Mouse (Mus musculus) heart, embryonic 12.5 days (tissue): Measurements from ENCODE around the gene Scd4. TPM values are rescaled to one million over a fixed set of nuclear protein-coding genes. Genes with fewer than 3 reads are reported as not detected.

Source experiments
- ATAC-seq: fragments of 200-750 bp; cut with Nextera tagmentation; 2 replicates; pipeline ENCODE4 v1.8.0; 2017; ENCODE audit warnings: moderate TSS enrichment, moderate library complexity; ENCODE audit not compliant: insufficient number of reproducible peaks, low FRiP score
- H3K27ac ChIP-seq: fragments of 300-500 bp; sonication (generic); 2 replicates; pipeline ENCODE4 v1.5.1; 2016; ENCODE audit warnings: mild to moderate bottlenecking, moderate library complexity; ENCODE audit not compliant: poor library complexity, severe bottlenecking
- H3K27me3 ChIP-seq: fragments of 300-500 bp; sonication (generic); replicated peaks from 2 replicates; pipeline ENCODE4 v1.6.1; 2016; ENCODE audit warnings: mild to moderate bottlenecking, moderate library complexity
- H3K36me3 ChIP-seq: fragments of 300-500 bp; sonication (generic); 2 replicates; pipeline ENCODE4 v1.6.1; 2016; ENCODE audit warnings: mild to moderate bottlenecking, moderate library complexity
- H3K4me1 ChIP-seq: fragments of 300-500 bp; sonication (generic); replicated peaks from 2 replicates; pipeline ENCODE4 v1.6.1; 2016; ENCODE audit warnings: mild to moderate bottlenecking
- H3K4me2 ChIP-seq: fragments of 300-500 bp; sonication (generic); 2 replicates; pipeline ENCODE4 v1.6.1; 2016; ENCODE audit warnings: mild to moderate bottlenecking, moderate library complexity
- H3K4me3 ChIP-seq: fragments of 300-500 bp; sonication (generic); 2 replicates; pipeline ENCODE4 v1.5.1; 2016; ENCODE audit warnings: mild to moderate bottlenecking
- H3K9ac ChIP-seq: fragments of 300-500 bp; sonication (generic); 2 replicates; pipeline ENCODE4 v1.6.1; 2016; ENCODE audit warnings: mild to moderate bottlenecking, moderate library complexity
- H3K9me3 ChIP-seq: fragments of 300-500 bp; sonication (generic); replicated peaks from 2 replicates; pipeline ENCODE4 v1.6.1; 2016; ENCODE audit warnings: mild to moderate bottlenecking, moderate library complexity
- WGBS: fragments of 180-500 bp; shearing (Covaris S2); methylation state at CpG from one replicate; pipeline ENCODE4 v1.1.7; 2016; 5-methylcytosine and 5-hydroxymethylcytosine counted together
- microRNA-seq: library from miRNA; unstranded; fragments of <30 nt; microRNA quantifications from one replicate; pipeline ENCODE4, GENCODE M21; 2017
- polyA plus RNA-seq: library from polyadenylated mRNA; unstranded; fragments of >200 nt; fragmentation: Nextera tagmentation; extraction: Ambion mirVana; gene quantifications from 2 replicates; pipeline ENCODE4 v1.2.1, GENCODE M21; 2016

Gene Scd4
- polyA plus RNA-seq, 1 experiment from 2014 or later, result 0.29 TPM

- Histone ChIP-seq H3K4me3 (no peak overlapping the region), H3K27ac (no peak overlapping the region), H3K4me2 (no peak overlapping the region), H3K4me1 (no peaks in the 10 kb centered on the region), H3K9me3 (no peaks in the 10 kb centered on the region), H3K27me3 (no peaks in the 10 kb centered on the region), H3K9ac (no peak overlapping the region), H3K36me3 (no peaks in the 10 kb centered on the region)
- WGBS, result 55% methylated on average over 7 of the region's 7 CpGs
- ATAC-seq, result no peak
Observed at GRCm38 (mm10) chr19:44394972-44395371, 62.1 kb downstream of the Scd4 start.

Small RNA genes within 50 kb of the gene (microRNA-seq; reads per million reads assigned to microRNA genes)
- not detected for gene Mir5114

Other genes starting within 250 kb of the Scd4 start
- 36.3 and 37.4 TPM in 2 replicates for gene Chuk, start 225.6 kb upstream of the Scd4 start, polyA plus RNA-seq
- 19.1 and 19.7 TPM in 2 replicates for gene Cwf19l1, start 197.2 kb upstream of the Scd4 start, polyA plus RNA-seq
- gene Bloc1s2, start 186.6 kb upstream of the Scd4 start, polyA plus RNA-seq, result 63.0 and 64.0 TPM in 2 replicates
- gene Pkd2l1, start 140.7 kb upstream of the Scd4 start, polyA plus RNA-seq, result not detected in 2 replicates
- not detected in 2 replicates for gene Scd3, start 129.8 kb upstream of the Scd4 start, polyA plus RNA-seq
- 216 and 231 TPM in 2 replicates for gene Scd2, start 39.4 kb upstream of the Scd4 start, polyA plus RNA-seq
- gene Scd1, start 74.8 kb downstream of the Scd4 start, polyA plus RNA-seq, result 1.1 and 1.2 TPM in 2 replicates
- gene Wnt8b, start 160.4 kb downstream of the Scd4 start, polyA plus RNA-seq, result not detected in 2 replicates
- gene Sec31b, start 212.8 kb downstream of the Scd4 start, polyA plus RNA-seq, result 1.5 and 2.1 TPM in 2 replicates
- not detected in 2 replicates for gene Gm20538, start 219.7 kb downstream of the Scd4 start, polyA plus RNA-seq
- gene Ndufb8, start 222.3 kb downstream of the Scd4 start, polyA plus RNA-seq, result 824 and 832 TPM in 2 replicates
- gene Hif1an, start 229.8 kb downstream of the Scd4 start, polyA plus RNA-seq, result 40.8 TPM in 2 replicates